Mouse (Mus musculus): ENCODE results near the gene Atxn10. TPM values are rescaled to one million over a fixed set of nuclear protein-coding genes. Genes with fewer than 3 reads are reported as not detected.

The Atxn10 gene
- 513 and 524 TPM in 2 replicates for polyA plus RNA-seq (2015; fragmentation: Nextera tagmentation; extraction: Ambion mirVana)

DNA sequence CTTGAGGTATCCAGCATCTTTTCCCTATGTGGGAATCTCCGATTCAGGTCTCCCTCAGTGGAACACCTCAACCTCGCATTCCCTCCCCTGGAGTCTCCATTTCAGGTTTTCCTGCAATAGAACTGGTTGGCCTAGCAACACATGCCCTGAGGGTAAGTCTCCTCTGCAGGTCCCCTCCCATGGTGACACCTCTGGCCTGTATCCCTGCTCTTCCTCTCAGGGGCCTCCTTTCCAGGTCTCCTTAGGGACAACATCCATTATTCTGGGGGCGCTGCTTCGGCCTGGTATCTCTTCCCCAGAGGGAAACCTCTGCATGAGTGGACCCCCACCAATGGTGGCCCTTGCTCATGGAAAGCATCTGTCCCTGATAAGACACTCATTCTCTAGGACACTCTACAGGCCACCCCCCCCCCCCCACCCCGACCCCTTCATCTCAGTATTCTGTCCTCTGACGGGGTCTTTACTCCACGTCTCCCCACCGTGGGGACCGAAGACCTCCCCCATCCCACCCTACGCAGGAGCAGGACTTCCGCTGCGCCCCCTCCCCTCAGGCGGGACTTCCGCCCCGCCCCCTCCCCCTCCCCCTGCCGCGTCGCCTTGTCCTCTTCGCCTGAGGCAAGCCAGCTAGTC lies at the start of gene Atxn10:
Gene Atxn10 (plus strand): TSS at position 575 of the 630 bp plus-strand sequence.
- no peaks in the 10 kb centered on the region for H3K27me3 ChIP-seq
- H3K4me1 ChIP-seq (replicated peaks) = peaks cover 31% of the 10 kb centered on the region
- H3K27ac ChIP-seq = peak within 1 kb of the TSS; percentile 96
- peak within 1 kb of the TSS; percentile 79 for H3K4me2 ChIP-seq (replicated peaks)
- no peaks in the 10 kb centered on the region for H3K9me3 ChIP-seq
- no peaks in the 10 kb centered on the region for H3K36me3 ChIP-seq
- peak within 1 kb of the TSS; percentile 96 for H3K4me3 ChIP-seq (replicated peaks)
- 11% methylated on average over 11 of the region's 19 CpGs for WGBS
- peak within 1 kb of the TSS; percentile 96 for H3K9ac ChIP-seq (replicated peaks)
- ATAC-seq = no peak; the same call in 1 of the 2 replicates

DNA sequence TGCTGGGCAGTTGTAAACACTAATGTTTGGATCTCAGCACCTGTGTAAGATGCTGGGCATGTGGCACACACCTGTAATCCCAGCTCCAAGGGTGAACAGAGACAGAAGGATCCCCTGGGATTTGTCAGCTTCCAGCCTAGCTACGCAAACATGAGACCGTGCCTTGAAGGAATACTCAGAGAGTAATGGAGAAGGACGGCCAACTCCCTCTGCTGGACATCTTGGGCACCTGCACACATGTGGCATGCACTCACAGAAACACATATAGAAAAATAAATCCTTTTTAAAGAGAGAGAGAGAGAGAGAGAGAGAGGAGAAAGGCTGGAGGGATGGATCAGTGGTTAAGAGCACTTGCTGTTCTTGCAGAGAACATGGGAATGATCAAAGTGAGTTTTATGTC lies 41.4 kb upstream of the Atxn10 start:
- no peaks in the 10 kb centered on the region for H3K9me3 ChIP-seq
- H3K4me3 ChIP-seq (replicated peaks) = no peak overlapping the region
- H3K4me2 ChIP-seq (replicated peaks) = no peak overlapping the region
- no peak for ATAC-seq
- no peak overlapping the region for H3K27ac ChIP-seq
- 82% methylated on average over 3 of the region's 3 CpGs for WGBS
- peaks cover 29% of the 10 kb centered on the region for H3K4me1 ChIP-seq (replicated peaks)
- no peaks in the 10 kb centered on the region for H3K27me3 ChIP-seq
- H3K36me3 ChIP-seq = no peaks in the 10 kb centered on the region
- H3K9ac ChIP-seq (replicated peaks) = no peak overlapping the region

DNA sequence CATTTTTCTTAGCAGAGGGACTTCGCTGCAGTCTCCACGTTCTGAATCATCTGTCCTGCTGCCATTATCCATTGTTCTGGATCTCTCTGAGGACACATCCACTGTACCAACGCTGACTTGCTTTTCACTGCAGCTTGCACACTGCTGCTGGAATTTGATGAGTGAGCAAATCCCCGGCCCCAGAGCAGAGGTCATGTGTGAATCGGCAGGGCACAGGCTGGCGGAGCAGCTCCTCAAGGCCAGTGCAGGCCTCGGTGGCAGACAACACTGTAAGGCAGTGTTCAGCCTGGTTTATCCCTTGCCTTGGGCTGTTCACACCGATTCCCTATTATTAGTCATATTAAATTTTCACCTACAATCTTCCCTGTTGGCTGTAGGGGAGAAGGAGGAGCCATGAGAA lies 40.5 kb upstream of the Atxn10 start:
- H3K4me1 ChIP-seq (replicated peaks) = peaks cover 29% of the 10 kb centered on the region
- WGBS = 61% methylated on average over 8 of the region's 8 CpGs
- no peak overlapping the region for H3K9ac ChIP-seq (replicated peaks)
- no peak; the same call in 1 of the 2 replicates for ATAC-seq
- H3K36me3 ChIP-seq = no peaks in the 10 kb centered on the region
- no peaks in the 10 kb centered on the region for H3K27me3 ChIP-seq
- H3K4me2 ChIP-seq (replicated peaks) = no peak overlapping the region
- no peaks in the 10 kb centered on the region for H3K9me3 ChIP-seq
- no peak overlapping the region for H3K4me3 ChIP-seq (replicated peaks)
- peak overlapping the region; percentile 52 for H3K27ac ChIP-seq

DNA sequence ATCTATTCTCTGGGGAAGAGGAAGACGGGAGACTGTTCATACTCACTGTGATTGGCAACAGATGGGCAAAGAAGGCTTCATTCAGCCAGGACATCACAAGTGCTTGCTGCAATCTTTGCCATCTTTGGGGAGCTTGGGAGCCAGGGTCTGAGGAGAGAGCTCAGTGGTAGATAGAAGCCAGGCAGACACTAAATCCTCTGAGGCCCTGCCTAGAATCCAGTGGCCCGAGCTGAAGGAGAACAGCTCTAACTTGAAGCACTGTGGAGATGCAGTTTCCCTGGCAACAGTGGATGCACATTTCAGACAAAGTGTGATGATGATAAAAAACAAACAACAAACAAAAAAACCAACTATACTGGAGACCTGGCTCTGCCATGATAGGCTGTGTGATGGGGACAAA lies 40.1 kb upstream of the Atxn10 start:
- Histone ChIP-seq H3K27ac (peak overlapping the region; percentile 52), H3K9ac (replicated peaks) (no peak overlapping the region), H3K4me3 (replicated peaks) (no peak overlapping the region), H3K4me1 (replicated peaks) (peaks cover 29% of the 10 kb centered on the region), H3K36me3 (no peaks in the 10 kb centered on the region), H3K27me3 (no peaks in the 10 kb centered on the region), H3K4me2 (replicated peaks) (no peak overlapping the region), H3K9me3 (no peaks in the 10 kb centered on the region)
- WGBS = 52% methylated on average over 2 of the region's 2 CpGs
- ATAC-seq = no peak

DNA sequence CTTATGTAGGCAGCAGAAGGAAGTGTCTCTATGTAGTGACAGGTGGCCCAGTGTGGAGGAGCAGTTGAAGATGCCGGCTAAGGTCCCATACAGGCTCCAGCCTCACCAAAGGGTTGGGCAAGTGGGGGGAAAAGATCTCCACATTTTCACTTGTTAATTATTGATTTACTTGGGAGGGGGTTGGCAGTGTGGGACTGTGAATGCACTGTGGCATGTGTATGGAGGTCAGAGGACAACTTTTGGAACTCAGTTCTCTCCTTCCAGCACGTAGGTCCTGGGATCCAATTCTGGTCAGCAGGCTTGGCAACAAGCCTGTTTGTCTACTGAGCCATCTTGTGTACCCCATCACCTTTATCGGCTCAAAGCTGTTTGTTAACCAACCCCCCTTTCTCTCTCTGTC lies 39.5 kb upstream of the Atxn10 start:
- no peak overlapping the region for H3K9ac ChIP-seq (replicated peaks)
- H3K36me3 ChIP-seq = no peaks in the 10 kb centered on the region
- no peaks in the 10 kb centered on the region for H3K27me3 ChIP-seq
- no peak overlapping the region for H3K27ac ChIP-seq
- H3K4me3 ChIP-seq (replicated peaks) = no peak overlapping the region
- 90% methylated on average over 3 of the region's 3 CpGs for WGBS
- no peak for ATAC-seq
- 0 out of 2 replicates have a peak, but pooled peaks cover under 1% of the 10 kb centered on the region for H3K9me3 ChIP-seq
- H3K4me2 ChIP-seq (replicated peaks) = no peak overlapping the region
- H3K4me1 ChIP-seq (replicated peaks) = peaks cover 29% of the 10 kb centered on the region

DNA sequence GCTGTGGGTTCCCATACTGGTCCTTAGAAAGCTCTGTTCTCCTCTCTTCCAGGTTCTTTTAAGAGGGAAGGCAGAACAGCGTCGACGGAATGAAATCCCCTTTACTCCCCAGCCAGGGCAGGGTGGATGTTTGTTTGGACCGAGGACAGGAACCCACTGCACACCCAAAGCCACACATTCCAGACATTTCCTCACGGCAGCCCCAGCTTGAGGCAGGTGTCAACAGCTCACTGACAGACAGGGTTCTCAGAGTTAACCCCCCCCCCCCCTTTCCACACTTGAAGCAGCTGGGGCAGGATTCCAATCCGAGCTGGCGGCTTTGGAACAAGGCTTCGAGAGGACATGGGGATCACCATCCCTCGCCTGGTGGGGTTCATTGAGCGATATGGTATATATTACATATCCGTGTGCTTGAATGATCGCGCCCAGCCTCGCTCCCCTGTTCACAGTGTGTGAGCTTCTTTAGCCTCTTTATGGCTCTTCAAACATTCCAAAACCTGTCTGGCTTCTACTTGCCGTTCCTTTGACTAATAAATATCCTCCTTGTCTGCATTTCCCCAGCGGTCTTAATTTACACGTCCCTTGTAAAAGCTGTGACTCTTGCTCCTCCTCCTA lies 37.8 kb upstream of the Atxn10 start:
- Histone ChIP-seq H3K4me2 (replicated peaks) (no peak overlapping the region), H3K36me3 (no peaks in the 10 kb centered on the region), H3K27ac (no peak overlapping the region), H3K4me1 (replicated peaks) (peaks cover 29% of the 10 kb centered on the region), H3K9ac (replicated peaks) (no peak overlapping the region), H3K4me3 (replicated peaks) (no peak overlapping the region), H3K9me3 (0 out of 2 replicates have a peak, but pooled peaks cover 3% of the 10 kb centered on the region), H3K27me3 (no peaks in the 10 kb centered on the region)
- WGBS = 61% methylated on average over 17 of the region's 17 CpGs
- ATAC-seq = no peak

DNA sequence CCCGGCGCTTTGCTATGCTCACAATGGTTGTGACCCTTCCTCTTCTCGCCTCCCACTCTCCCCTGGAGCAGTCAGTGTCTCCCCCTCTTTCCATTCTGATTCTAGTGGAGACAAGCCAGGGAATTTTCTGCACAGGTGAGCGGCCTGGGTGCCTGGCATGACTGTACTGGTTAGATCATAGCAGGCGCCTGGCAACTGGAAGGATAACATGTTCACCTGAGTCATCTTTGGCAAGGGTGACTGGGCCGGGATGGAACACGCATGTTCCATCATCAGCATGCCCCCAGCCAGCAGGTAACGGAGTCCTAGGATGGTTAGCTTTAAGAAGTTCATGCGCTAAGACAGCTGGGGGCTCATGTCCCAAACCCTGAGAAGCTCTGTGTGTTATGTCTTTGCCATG lies 37.1 kb upstream of the Atxn10 start:
- Histone ChIP-seq H3K4me3 (replicated peaks) (no peak overlapping the region), H3K27ac (no peak overlapping the region), H3K27me3 (no peaks in the 10 kb centered on the region), H3K4me1 (replicated peaks) (peaks cover 29% of the 10 kb centered on the region), H3K4me2 (replicated peaks) (no peak overlapping the region), H3K9ac (replicated peaks) (no peak overlapping the region), H3K36me3 (no peaks in the 10 kb centered on the region), H3K9me3 (0 out of 2 replicates have a peak, but pooled peaks cover 4% of the 10 kb centered on the region)
- ATAC-seq = no peak
- 92% methylated on average over 9 of the region's 9 CpGs for WGBS

DNA sequence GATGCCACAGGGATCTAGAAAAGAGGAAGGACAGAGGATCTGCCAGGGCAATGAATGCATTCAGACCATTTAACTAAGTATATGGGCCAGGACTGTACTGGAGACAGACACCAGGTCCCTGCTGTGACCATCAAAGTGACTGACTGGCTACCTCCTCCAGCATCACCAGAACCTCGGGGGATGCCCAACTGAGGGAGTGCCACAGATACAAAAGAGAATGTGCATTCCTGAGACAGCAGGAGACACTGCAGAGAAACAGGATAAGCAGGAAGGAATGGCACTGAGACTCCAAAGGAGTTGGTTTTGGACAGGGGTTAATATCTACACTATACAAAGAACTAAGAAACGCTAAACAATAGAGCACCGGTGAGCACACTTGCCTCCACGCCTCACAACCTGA lies 32.8 kb upstream of the Atxn10 start:
- WGBS = 65% methylated on average over 4 of the region's 4 CpGs
- H3K27me3 ChIP-seq = no peaks in the 10 kb centered on the region

DNA sequence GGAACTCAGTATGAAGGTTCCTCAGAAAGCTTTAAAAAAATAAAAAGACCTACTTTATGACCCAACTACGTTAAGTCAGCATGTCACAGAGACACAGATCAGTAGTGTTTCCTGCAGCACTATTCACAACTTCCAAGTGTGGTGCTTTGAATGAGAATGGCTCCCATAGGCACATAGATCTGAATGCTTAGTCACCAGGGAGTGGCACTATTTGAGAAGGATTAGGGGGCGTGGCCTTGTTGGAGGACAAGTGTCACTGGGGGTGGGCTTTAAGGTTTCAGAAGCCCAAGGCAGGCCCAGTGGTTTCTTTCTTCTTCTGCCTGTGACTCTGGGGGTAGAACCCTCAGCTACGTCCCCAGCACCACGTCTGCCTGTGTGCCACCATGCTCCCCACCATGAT lies 32.1 kb upstream of the Atxn10 start:
- Histone ChIP-seq H3K4me3 (replicated peaks) (no peak overlapping the region), H3K27ac (no peak overlapping the region), H3K27me3 (no peaks in the 10 kb centered on the region), H3K9me3 (0 out of 2 replicates have a peak, but pooled peaks cover 6% of the 10 kb centered on the region), H3K4me2 (replicated peaks) (no peak overlapping the region), H3K9ac (replicated peaks) (no peak overlapping the region), H3K36me3 (no peaks in the 10 kb centered on the region), H3K4me1 (replicated peaks) (no peaks in the 10 kb centered on the region)
- WGBS = 92% methylated on average over 4 of the region's 4 CpGs
- no peak for ATAC-seq

More for the DNA sequence above, 32.8 kb upstream of the Atxn10 start:
- H3K9me3 ChIP-seq = 0 out of 2 replicates have a peak, but pooled peaks cover 6% of the 10 kb centered on the region
- no peaks in the 10 kb centered on the region for H3K36me3 ChIP-seq
- ATAC-seq = no peak
- no peak overlapping the region for H3K4me2 ChIP-seq (replicated peaks)
- H3K27ac ChIP-seq = no peak overlapping the region
- H3K4me3 ChIP-seq (replicated peaks) = no peak overlapping the region
- no peak overlapping the region for H3K9ac ChIP-seq (replicated peaks)
- peaks cover 6% of the 10 kb centered on the region; the same call in 1 of the 2 replicates for H3K4me1 ChIP-seq (replicated peaks)

DNA sequence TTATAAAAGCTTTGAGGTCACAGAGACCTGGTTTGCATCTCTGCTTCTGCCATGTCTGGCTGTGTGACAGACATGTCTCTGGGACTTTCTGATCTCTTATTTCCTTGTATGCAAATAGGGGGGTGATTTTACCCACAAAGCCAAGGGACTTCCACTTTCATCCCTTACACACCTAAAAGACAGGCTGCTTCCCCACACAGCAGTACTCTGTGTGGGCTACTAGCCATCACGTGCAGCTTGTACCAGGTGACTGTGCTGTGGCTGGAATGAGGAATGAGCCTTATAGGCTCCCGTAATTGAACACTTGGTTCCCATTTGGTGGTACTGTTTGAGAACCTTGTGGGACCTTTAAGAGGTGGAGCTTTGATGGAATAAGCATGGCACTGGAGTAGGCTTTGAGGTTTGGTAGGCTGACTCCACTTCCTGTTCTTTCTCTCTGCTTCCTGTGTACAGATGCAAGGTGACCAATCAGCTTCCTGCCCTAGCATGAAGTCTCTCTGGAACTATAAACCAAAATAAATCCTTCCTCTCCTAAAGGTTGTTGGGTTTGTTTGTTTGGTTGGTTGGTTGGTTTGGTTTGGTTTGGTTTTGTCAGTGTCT lies 28.9 kb upstream of the Atxn10 start:
- ATAC-seq = no peak
- H3K9me3 ChIP-seq = 0 out of 2 replicates have a peak, but pooled peaks cover 3% of the 10 kb centered on the region
- no peaks in the 10 kb centered on the region for H3K27me3 ChIP-seq
- WGBS = 89% methylated on average over 2 of the region's 2 CpGs
- peaks cover 4% of the 10 kb centered on the region; the same call in 1 of the 2 replicates for H3K4me1 ChIP-seq (replicated peaks)
- no peak overlapping the region for H3K27ac ChIP-seq
- no peaks in the 10 kb centered on the region for H3K36me3 ChIP-seq
- H3K4me2 ChIP-seq (replicated peaks) = no peak overlapping the region
- no peak overlapping the region for H3K9ac ChIP-seq (replicated peaks)
- H3K4me3 ChIP-seq (replicated peaks) = no peak overlapping the region

DNA sequence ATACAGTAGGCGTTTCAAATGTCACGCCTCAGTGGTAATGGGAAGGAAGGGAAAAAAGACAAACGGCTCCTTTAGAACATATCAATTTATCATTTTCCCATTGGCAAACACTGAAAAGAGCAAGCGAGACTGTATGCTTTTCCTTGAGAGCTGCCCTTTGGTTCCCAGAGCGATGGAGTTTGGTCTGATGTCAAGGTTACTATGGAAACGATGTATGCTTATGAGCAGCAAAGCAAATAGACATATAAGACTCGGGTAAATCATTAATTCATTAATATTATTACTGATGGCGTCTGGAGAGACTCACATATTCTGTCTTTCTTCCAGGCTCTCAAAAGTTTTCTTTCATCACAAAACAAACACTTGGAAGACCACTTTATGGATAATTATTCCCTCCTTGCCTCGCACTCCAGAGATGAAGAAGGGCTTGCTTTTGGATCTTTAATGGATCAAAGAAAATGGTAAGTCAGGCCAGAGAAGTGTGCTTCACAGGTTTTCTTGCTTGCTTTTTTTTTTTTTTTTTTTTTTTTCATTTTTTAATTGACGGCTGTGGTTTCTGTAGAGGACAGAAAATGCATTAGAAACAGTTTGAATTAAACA lies 24.9 kb upstream of the Atxn10 start:
- no peaks in the 10 kb centered on the region; the same call in 1 of the 2 replicates for H3K27me3 ChIP-seq
- ATAC-seq = no peak
- 65% methylated on average over 10 of the region's 10 CpGs for WGBS

More for the DNA sequence above, 24.9 kb upstream of the Atxn10 start:
- Histone ChIP-seq H3K9me3 (no peaks in the 10 kb centered on the region), H3K36me3 (no peaks in the 10 kb centered on the region), H3K4me1 (replicated peaks) (peaks cover 21% of the 10 kb centered on the region), H3K4me2 (replicated peaks) (no peak overlapping the region), H3K27ac (no peak overlapping the region), H3K9ac (replicated peaks) (no peak overlapping the region), H3K4me3 (replicated peaks) (no peak overlapping the region)
